Mouse (Mus musculus): ENCODE data around the gene Rft1.

DNA sequence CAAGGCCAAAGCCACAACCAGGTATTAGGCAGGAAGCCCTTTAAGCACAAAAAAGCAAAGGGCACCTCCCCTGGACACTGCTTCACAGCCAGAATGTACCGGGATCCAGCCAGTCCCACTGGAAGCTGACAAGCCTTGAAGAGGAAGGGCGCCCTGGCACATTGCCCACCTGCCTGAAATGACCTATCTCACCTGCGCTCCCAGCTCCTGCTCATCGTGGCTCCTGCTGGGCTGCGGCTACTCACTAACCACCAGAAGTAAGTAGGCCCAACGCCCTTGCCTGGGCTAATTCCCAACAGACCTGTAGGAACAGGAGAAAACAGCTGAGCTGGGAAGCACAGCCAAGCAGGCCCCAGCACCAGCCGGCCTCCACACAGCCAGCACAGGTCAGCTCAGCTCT is 32.0 kb upstream of the Rft1 start:
- no peak for TF ChIP-seq CTCF (conservative IDR thresholded peaks at IDR 0.05; ENCODE audit: low read length)
- TF ChIP-seq NANOG (IDR thresholded peaks at IDR 0.05; ENCODE audit: borderline replicate concordance, low read length), result no peak
- TF ChIP-seq POU5F1 (IDR thresholded peaks at IDR 0.05; ENCODE audit: borderline replicate concordance, low read length), result no peak

Measured in E14TG2a.4 (cell line).